Mouse (Mus musculus): ENCODE measurements around the gene Ms4a18.
"Not testable (repeated sequence)": the region's sequence is repeated elsewhere in the genome, so short reads cannot be mapped to it uniquely, and the experiment has no call there.

Ms4a18 gene

GRCm38 (mm10) chr19:11017891-11018290 is at the start of gene Ms4a18:
Ms4a18 (minus strand) TSS chr19:11018031.
- no peak for DNase-seq

DNA sequence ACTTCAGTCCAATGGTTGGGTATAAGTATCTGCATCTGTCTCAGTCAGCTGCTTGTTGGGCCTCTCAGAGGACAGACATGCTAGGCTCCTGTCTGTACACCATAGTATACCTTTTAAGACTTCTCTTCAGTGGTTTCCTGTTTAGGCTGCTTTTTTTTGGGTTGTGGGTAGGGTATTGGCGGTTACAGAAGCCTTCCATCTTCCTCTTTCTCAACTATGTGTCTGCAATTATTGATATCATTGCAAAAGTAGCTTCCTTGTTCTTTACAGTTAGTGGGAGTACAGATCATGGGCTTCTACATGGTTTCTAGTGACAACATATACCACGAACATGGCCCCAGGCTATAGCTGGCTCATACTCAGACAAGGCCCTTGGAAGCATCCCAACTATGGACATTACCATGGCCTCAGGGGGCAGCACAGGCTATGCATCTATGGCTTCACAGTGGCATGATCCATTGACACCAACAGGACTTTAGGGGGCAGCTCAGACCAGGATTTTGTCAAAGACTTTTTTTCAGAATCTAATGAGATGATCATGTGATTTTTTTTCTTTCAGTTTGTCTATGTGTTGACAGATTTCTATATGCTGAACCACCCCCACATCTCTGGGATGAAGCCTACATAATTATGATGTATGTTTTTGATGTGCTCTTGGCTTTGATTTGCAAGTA is 47.5 kb upstream of the Ms4a18 start:
- no peak for DNase-seq

DNA sequence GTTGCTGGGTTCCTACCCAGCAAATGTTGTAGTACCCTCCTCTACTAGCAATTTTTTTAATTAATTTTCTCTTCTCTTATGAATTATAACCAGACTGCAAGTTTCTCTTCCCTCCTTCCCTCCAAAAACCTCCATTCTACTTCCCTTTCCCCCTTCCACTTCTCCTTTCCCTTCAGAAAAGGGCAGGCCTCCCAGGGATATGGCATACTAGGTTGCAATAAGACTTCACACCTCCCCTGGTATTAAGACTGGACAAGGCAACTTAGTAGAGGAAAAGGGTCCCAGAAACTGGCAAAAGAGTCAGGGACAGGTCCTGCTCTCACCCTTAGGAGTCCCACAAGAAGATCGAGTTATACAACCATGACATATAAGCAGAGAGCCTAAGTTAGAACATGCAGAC is 43.1 kb upstream of the Ms4a18 start:
- no peak for DNase-seq

- no peak for DNase-seq
These were observed 42.1 kb upstream of the Ms4a18 start for GRCm38 (mm10) chr19:11059967-11060366.

GRCm38 (mm10) chr19:11055700-11056099 is 37.9 kb upstream of the Ms4a18 start:
- not testable (repeated sequence) for DNase-seq

GRCm38 (mm10) chr19:11053277-11053676 is 35.4 kb upstream of the Ms4a18 start:
- DNase-seq: no peak

DNA sequence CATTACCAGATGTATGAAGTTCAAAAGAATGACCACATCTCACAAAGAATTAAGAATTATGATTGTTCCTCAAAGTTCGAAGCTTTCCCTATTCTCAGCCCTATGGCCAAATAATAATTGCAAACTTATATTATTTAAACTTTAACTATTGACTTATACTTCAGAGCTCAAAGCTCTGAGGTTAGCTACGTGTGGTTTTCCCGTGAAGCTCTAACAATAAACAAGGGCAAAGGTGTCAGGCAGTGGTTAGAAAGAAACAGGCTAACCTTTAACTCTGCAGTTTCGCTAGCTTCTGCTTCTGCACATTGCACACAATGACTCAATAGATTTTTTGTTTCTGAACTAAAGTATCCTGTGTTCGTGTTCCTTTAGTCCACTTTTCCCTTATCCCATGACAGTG is 35.0 kb upstream of the Ms4a18 start:
- DNase-seq: no peak

- DNase-seq: no peak
These were observed 32.5 kb upstream of the Ms4a18 start for GRCm38 (mm10) chr19:11050286-11050685.

DNA sequence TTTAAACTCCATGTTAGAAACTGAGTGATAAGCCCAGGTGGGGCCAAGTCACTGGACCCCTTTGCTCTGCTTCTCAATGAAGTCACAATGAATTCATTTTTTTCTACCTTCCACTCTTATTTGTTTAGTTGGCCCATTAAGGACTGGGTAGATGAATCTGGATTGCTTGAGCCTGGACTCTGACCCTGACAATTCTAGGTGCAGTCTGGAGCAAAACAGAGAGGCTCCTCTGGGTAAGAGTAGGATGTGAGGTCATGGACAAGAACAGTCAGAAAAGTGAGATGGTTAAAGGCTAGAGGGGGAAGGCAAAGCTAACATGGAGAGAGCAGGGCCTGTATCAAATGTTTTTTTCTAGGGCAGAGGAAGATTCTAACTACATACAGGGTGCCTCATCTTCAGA is 31.6 kb upstream of the Ms4a18 start:
- DNase-seq: no peak

- no peak for DNase-seq
These were observed 30.7 kb upstream of the Ms4a18 start for GRCm38 (mm10) chr19:11048503-11048902.

DNA sequence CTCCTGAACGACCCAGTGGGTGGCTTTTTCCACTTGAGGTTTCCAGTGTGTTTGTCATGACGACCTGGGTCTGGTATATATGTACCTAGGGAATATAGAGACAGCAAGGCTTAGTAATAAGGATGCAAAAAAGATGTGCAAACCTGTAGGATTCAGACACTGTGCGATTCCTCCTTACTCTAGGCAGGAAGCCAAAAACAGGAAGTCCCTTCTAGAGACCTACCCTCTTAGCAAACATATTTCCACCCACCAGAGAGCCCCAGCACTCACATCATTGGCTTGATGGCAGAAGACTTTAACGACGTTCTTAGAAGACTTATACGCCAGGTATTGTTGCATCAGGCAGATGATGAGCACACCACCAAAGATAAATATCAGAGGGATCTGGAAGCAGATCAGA is 30.2 kb upstream of the Ms4a18 start:
- DNase-seq: no peak

GRCm38 (mm10) chr19:11044996-11045711 is 27.3 kb upstream of the Ms4a18 start:
- peak; percentile 41 to 77 for DNase-seq

DNA sequence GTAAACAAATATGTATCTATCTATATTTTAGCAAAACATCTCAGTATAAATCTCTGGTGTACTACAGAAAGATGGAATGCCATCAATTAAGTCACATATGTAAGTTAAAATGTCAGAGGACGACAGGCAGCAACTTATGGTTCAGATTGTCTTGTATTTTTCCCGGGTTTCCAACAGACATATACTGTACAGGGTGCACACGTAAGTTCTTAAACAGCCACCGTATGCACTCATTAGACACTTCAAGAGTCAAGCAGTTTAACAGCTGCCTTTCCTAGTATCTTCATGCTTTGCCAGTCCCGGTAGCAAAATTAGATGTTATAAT is 26.8 kb upstream of the Ms4a18 start:
- DNase-seq: no peak

DNA sequence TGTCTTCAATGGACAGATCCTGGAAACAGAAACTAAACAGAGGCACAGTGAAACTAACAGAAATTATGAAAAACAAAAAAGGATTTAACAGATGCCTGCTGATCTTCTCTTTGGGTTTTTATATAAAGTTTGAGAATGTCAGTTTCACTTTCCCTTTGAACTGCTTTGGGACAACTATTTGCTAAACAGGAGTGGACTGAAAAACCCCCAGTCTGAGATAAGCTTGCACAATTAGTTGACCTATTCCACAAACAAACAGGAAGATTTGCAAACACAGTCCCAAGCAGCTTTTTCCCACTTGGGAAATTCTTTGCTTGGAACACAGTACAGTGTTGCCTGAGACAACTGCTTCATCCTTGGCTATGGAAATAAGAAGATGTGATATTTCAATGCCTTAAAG is 19.7 kb upstream of the Ms4a18 start:
- DNase-seq: no peak

DNA sequence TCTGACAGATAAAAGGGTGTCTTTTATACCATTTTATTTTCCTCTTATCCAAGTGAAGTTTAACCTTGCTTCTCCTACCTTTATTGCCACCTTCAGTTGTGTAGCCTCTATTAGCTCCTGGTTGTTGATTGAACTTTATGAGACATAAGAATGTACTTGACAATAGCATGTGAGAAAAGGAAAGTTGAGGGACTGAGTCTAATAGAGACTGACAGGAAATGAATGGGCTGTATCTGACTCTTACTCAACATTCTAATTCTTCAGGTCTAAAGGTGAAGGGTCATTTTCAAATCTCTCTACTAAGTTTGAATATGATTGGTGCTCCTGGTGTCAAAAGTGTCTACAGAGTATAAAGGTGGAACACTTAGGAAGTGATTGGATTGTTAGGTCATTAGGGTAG is 4.6 kb upstream of the Ms4a18 start:
- DNase-seq: no peak

DNA sequence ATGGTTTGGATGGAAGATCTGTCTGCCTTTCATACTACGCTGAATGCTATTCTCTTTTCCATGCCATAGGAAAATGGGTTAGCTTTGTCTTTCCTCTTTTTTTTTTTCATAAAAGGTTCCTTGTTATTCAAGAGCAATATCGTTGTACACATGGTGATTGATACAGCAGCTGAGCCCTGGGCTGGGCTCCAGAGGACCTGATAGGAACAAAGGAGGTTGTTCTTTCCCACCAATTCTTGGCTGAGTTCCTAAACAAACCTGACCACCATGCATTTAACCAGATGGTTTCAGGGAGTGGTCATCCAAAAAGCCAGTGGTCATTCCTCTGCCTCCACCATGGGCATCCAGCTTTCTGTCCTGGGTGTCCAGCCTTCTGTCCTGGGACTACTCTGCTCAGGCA is 580 bp downstream of the Ms4a18 start:
- DNase-seq: no peak

- DNase-seq: no peak
These were observed 1.8 kb downstream of the Ms4a18 start for GRCm38 (mm10) chr19:11015998-11016397.

GRCm38 (mm10) chr19:11015468-11015867 is 2.4 kb downstream of the Ms4a18 start:
- DNase-seq: no peak

DNA sequence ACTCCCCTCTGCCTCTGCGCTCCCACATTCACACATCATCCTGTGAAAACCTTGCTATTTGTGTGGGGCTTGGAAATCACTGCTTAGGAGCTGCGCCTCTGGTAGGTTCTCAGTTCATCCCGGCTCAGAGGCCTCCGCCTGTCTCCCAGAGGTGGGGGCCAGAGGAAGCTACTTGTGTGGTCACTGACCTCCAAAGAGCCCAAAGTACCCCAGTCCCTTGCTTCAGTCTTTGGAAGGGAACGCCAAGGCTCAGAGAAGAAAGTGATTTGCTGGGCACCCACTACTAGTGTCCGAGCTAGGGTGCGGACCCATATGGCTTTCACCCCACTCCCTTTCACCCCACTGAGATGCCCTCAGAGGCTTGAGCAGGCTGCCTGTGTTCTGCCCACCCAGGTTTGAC is 24.7 kb downstream of the Ms4a18 start, which contains the start of gene Ms4a15:
Ms4a15 (minus strand) TSS at position 101 of the 400 bp plus-strand sequence.
- no peak for DNase-seq

GRCm38 (mm10) chr19:10991911-10992310 is 25.9 kb downstream of the Ms4a18 start:
- no peak for DNase-seq

GRCm38 (mm10) chr19:10990751-10991150 is 27.1 kb downstream of the Ms4a18 start:
- no peak for DNase-seq

GRCm38 (mm10) chr19:10988563-10988962 is 29.3 kb downstream of the Ms4a18 start:
- peak in 1 of 2 experiments; percentile 18 for DNase-seq

DNA sequence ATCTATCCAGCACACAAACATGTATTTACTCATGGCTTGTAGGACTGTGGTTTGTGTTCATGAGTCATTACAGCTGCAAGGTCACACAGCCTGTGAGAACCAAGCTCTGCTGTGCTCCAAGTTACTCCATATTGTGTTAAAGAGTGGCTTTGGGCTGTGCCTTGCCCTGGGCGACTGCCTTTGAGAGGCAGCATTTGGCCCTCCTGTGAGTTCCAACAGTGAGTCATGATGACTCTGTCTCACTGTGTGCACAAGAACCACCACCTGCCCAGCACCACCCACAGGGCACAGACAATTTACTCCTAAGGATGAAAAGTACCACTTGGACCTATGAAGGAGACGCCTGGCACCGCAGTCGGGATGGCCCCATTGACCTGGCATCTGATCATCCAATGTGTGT is 31.9 kb downstream of the Ms4a18 start:
- DNase-seq: no peak

DNA sequence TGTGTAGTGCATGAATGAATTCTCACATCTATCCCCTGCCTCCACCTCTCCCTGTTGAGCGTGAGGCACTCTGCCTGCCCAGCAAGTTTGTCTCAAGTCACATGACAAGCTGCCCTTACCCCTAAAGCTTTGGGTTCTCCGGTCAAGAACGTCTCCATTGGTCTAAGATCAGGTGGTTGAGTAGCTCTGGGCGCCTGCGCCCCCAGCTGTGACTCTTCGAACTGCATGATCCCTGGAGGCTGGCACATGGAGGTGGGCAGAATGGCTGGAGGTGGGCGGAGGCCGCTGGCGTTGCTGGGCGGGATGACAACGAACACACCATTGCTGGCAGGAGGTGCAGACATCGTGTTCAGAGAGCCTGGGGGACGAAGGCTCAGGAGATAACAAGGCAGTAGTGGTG is 33.3 kb downstream of the Ms4a18 start:
- no peak for DNase-seq

- peak; percentile 31 to 82 for DNase-seq
These were observed 34.7 kb downstream of the Ms4a18 start for GRCm38 (mm10) chr19:10983146-10983545.
